Mouse (Mus musculus): ENCODE results near the gene Mthfd1. TPM values are rescaled to one million over a fixed set of nuclear protein-coding genes. Genes with fewer than 3 reads are reported as not detected.
A peak's percentile ranks its signal among the peaks of the same experiment; 100 is the strongest.

Gene Mthfd1
- total RNA-seq, 1 experiment = 182 TPM

DNA sequence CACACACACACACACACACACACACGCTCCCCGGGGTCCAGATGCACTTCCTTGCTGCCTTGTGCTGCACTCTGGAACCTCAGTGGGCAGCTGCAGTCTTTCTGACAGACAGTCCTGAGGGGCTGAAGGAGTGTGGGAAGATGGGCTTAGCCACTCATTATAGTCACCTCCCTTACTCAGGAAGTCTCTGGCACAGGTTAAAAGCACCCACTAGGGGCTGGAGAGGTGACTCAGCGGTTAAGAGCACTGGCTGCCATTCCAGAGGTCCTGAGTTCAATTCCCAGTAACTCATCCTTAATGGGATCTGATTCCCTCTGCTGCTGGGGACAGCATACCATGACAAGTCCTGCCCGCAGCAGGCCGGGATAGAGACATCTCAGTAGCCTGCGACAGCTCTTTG is 24.5 kb upstream of the Mthfd1 start:
- H3K4me3 ChIP-seq (ENCODE audit: insufficient read depth in 1 of 2, low read depth in 1 of 2, low read length in 2 of 2, poor library complexity in 1 of 2, severe bottlenecking in 1 of 2) = no peak overlapping the region
- peaks cover 2 to 18% of the 10 kb centered on the region in 2 experiments; a peak in 1 of 4 replicates for H3K4me1 ChIP-seq (ENCODE audit: control insufficient read depth in 2 of 2, insufficient read depth in 2 of 2, low read length in 2 of 2, poor library complexity in 1 of 2)
- H3K36me3 ChIP-seq (ENCODE audit: control insufficient read depth, insufficient read depth, low read length, poor library complexity, severe bottlenecking) = peaks cover 20% of the 10 kb centered on the region
- in situ Hi-C loops (cut with MboI; ENCODE audit: low sequenced_read_pairs in 2 of 2, unreplicated experiment in 2 of 2) = no loop called here
- no peak for DNase-seq (ENCODE audit: low read depth, low spot score)
- H3K9me3 ChIP-seq (ENCODE audit: control insufficient read depth, insufficient read depth, low read depth, low read length) = no peaks in the 10 kb centered on the region
- peak overlapping the region; percentile 65; the same call in 1 of the 2 replicates for H3K9ac ChIP-seq (ENCODE audit: insufficient read depth, low read depth, low read length, poor library complexity, severe bottlenecking)
- TF ChIP-seq ZNF384 (IDR thresholded peaks at IDR 0.05; ENCODE audit: low read depth, low read length) (no peak), HCFC1 (IDR thresholded peaks at IDR 0.05; ENCODE audit: borderline replicate concordance, insufficient read depth, low read length) (no peak), MAFK (IDR thresholded peaks at IDR 0.05; ENCODE audit: insufficient read depth, low read depth, low read length) (peak; percentile 91)
- peak overlapping the region; percentile 97; the same call in 1 of the 2 replicates for H3K27ac ChIP-seq (ENCODE audit: insufficient read depth, low read depth, low read length, poor library complexity, severe bottlenecking)

- H3K9me3 ChIP-seq (ENCODE audit: control insufficient read depth, insufficient read depth, low read depth, low read length) = no peaks in the 10 kb centered on the region
- no peak overlapping the region for H3K4me3 ChIP-seq (ENCODE audit: insufficient read depth in 1 of 2, low read depth in 1 of 2, low read length in 2 of 2, poor library complexity in 1 of 2, severe bottlenecking in 1 of 2)
- no peak overlapping the region for H3K27ac ChIP-seq (ENCODE audit: insufficient read depth, low read depth, low read length, poor library complexity, severe bottlenecking)
- in situ Hi-C loops (cut with MboI; ENCODE audit: low sequenced_read_pairs in 2 of 2, unreplicated experiment in 2 of 2) = no loop called here
- no peak for DNase-seq (ENCODE audit: low read depth, low spot score)
- no peak overlapping the region for H3K9ac ChIP-seq (ENCODE audit: insufficient read depth, low read depth, low read length, poor library complexity, severe bottlenecking)
- TF ChIP-seq ZC3H11A (IDR thresholded peaks at IDR 0.05; ENCODE audit: borderline replicate concordance, low read depth, low read length) (no peak), HCFC1 (IDR thresholded peaks at IDR 0.05; ENCODE audit: borderline replicate concordance, insufficient read depth, low read length) (no peak), MAFK (IDR thresholded peaks at IDR 0.05; ENCODE audit: insufficient read depth, low read depth, low read length) (no peak), ZNF384 (IDR thresholded peaks at IDR 0.05; ENCODE audit: low read depth, low read length) (no peak), CHD2 (IDR thresholded peaks at IDR 0.05; ENCODE audit: low read depth, low read length) (no peak)
- peaks cover 9% of the 10 kb centered on the region for H3K36me3 ChIP-seq (ENCODE audit: control insufficient read depth, insufficient read depth, low read length, poor library complexity, severe bottlenecking)
- H3K4me1 ChIP-seq (ENCODE audit: control insufficient read depth in 2 of 2, insufficient read depth in 2 of 2, low read length in 2 of 2, poor library complexity in 1 of 2) = peaks cover 1 to 16% of the 10 kb centered on the region in 2 experiments; a peak in 1 of 4 replicates
Observed at GRCm38 (mm10) chr12:76235253-76235652, 19.8 kb upstream of the Mthfd1 start.

GRCm38 (mm10) chr12:76239145-76239838 is 15.8 kb upstream of the Mthfd1 start:
- in situ Hi-C loops (cut with MboI; ENCODE audit: low sequenced_read_pairs in 2 of 2, unreplicated experiment in 2 of 2) = no loop called here
- DNase-seq (ENCODE audit: low read depth, low spot score) = no peak
- Histone ChIP-seq H3K9ac (ENCODE audit: insufficient read depth, low read depth, low read length, poor library complexity, severe bottlenecking) (no peak overlapping the region), H3K9me3 (ENCODE audit: control insufficient read depth, insufficient read depth, low read depth, low read length) (no peaks in the 10 kb centered on the region), H3K4me3 (ENCODE audit: insufficient read depth in 1 of 2, low read depth in 1 of 2, low read length in 2 of 2, poor library complexity in 1 of 2, severe bottlenecking in 1 of 2) (no peak overlapping the region), H3K36me3 (ENCODE audit: control insufficient read depth, insufficient read depth, low read length, poor library complexity, severe bottlenecking) (no peaks in the 10 kb centered on the region), H3K4me1 (ENCODE audit: control insufficient read depth in 2 of 2, insufficient read depth in 2 of 2, low read length in 2 of 2, poor library complexity in 1 of 2) (peaks cover 0 to 16% of the 10 kb centered on the region in 2 experiments; a peak in 2 of 4 replicates), H3K27ac (ENCODE audit: insufficient read depth, low read depth, low read length, poor library complexity, severe bottlenecking) (no peak overlapping the region)
- no peak for TF ChIP-seq HCFC1 (IDR thresholded peaks at IDR 0.05; ENCODE audit: borderline replicate concordance, insufficient read depth, low read length)
- TF ChIP-seq CHD2 (IDR thresholded peaks at IDR 0.05; ENCODE audit: low read depth, low read length) = no peak
- TF ChIP-seq ZNF384 (IDR thresholded peaks at IDR 0.05; ENCODE audit: low read depth, low read length) = no peak
- no peak for TF ChIP-seq ZC3H11A (IDR thresholded peaks at IDR 0.05; ENCODE audit: borderline replicate concordance, low read depth, low read length)
- TF ChIP-seq MAFK (IDR thresholded peaks at IDR 0.05; ENCODE audit: insufficient read depth, low read depth, low read length) = no peak

GRCm38 (mm10) chr12:76239839-76240571 is 15.1 kb upstream of the Mthfd1 start:
- no peak overlapping the region for H3K9ac ChIP-seq (ENCODE audit: insufficient read depth, low read depth, low read length, poor library complexity, severe bottlenecking)
- no peaks in the 10 kb centered on the region for H3K9me3 ChIP-seq (ENCODE audit: control insufficient read depth, insufficient read depth, low read depth, low read length)
- H3K4me1 ChIP-seq (ENCODE audit: control insufficient read depth in 2 of 2, insufficient read depth in 2 of 2, low read length in 2 of 2, poor library complexity in 1 of 2) = peaks cover 0 to 13% of the 10 kb centered on the region in 2 experiments; a peak in 2 of 4 replicates
- no peak overlapping the region for H3K27ac ChIP-seq (ENCODE audit: insufficient read depth, low read depth, low read length, poor library complexity, severe bottlenecking)
- no peak for DNase-seq (ENCODE audit: low read depth, low spot score)
- in situ Hi-C loops (cut with MboI; ENCODE audit: low sequenced_read_pairs in 2 of 2, unreplicated experiment in 2 of 2) = no loop called here
- no peaks in the 10 kb centered on the region for H3K36me3 ChIP-seq (ENCODE audit: control insufficient read depth, insufficient read depth, low read length, poor library complexity, severe bottlenecking)
- TF ChIP-seq ZC3H11A (IDR thresholded peaks at IDR 0.05; ENCODE audit: borderline replicate concordance, low read depth, low read length) (no peak), MAFK (IDR thresholded peaks at IDR 0.05; ENCODE audit: insufficient read depth, low read depth, low read length) (no peak), CHD2 (IDR thresholded peaks at IDR 0.05; ENCODE audit: low read depth, low read length) (no peak), HCFC1 (IDR thresholded peaks at IDR 0.05; ENCODE audit: borderline replicate concordance, insufficient read depth, low read length) (no peak), ZNF384 (IDR thresholded peaks at IDR 0.05; ENCODE audit: low read depth, low read length) (no peak)
- H3K4me3 ChIP-seq (ENCODE audit: insufficient read depth in 1 of 2, low read depth in 1 of 2, low read length in 2 of 2, poor library complexity in 1 of 2, severe bottlenecking in 1 of 2) = no peak overlapping the region

All from ES-E14 (cell line).